Mouse (Mus musculus) neural tube, embryonic 13.5 days (tissue): ENCODE measurements around the gene Ift22. TPM values are rescaled to one million over a fixed set of nuclear protein-coding genes. Genes with fewer than 3 reads are reported as not detected.
A peak's percentile ranks its signal among the peaks of the same experiment; 100 is the strongest.

Experiments
- ATAC-seq: fragments of 200-750 bp; cut with Nextera tagmentation; 2 replicates; pipeline ENCODE4 v1.8.0; 2017; ENCODE audit warnings: low read depth, mild to moderate bottlenecking, moderate TSS enrichment, moderate library complexity
- H3K27ac ChIP-seq: fragments of 300-500 bp; sonication (generic); replicated peaks from 2 replicates; pipeline ENCODE4 v1.5.1; 2015; ENCODE audit warnings: moderate library complexity, mild to moderate bottlenecking, inconsistent platforms
- H3K27me3 ChIP-seq: fragments of 300-500 bp; sonication (generic); 2 replicates; pipeline ENCODE4 v1.6.1; 2015; ENCODE audit warnings: mild to moderate bottlenecking, inconsistent platforms
- H3K36me3 ChIP-seq: fragments of 300-500 bp; sonication (generic); 2 replicates; pipeline ENCODE4 v1.6.1; 2015; ENCODE audit warnings: mild to moderate bottlenecking, inconsistent platforms
- H3K4me1 ChIP-seq: fragments of 300-500 bp; sonication (generic); replicated peaks from 2 replicates; pipeline ENCODE4 v1.6.1; 2015; ENCODE audit warnings: inconsistent platforms
- H3K4me2 ChIP-seq: fragments of 300-500 bp; sonication (generic); 2 replicates; pipeline ENCODE4 v1.6.1; 2015; ENCODE audit warnings: inconsistent platforms, mild to moderate bottlenecking, moderate library complexity
- H3K4me3 ChIP-seq: fragments of 300-500 bp; sonication (generic); 2 replicates; pipeline ENCODE4 v1.5.1; 2015; ENCODE audit warnings: mild to moderate bottlenecking, inconsistent platforms
- H3K9ac ChIP-seq: fragments of 300-500 bp; sonication (generic); 2 replicates; pipeline ENCODE4 v1.6.1; 2015; ENCODE audit warnings: moderate library complexity, mild to moderate bottlenecking, inconsistent platforms
- H3K9me3 ChIP-seq: fragments of 300-500 bp; sonication (generic); 2 replicates; pipeline ENCODE4 v1.6.1; 2016; ENCODE audit warnings: inconsistent platforms
- WGBS: fragments of 180-500 bp; shearing (Covaris S2); methylation state at CpG from one replicate; pipeline ENCODE4 v1.1.7; 2015; 5-methylcytosine and 5-hydroxymethylcytosine counted together
- polyA plus RNA-seq: library from polyadenylated mRNA; unstranded; fragments of >200 nt; fragmentation: Nextera tagmentation; extraction: Ambion mirVana; gene quantifications from 2 replicates; pipeline ENCODE4 v1.2.1, GENCODE M21; 2015

Gene Ift22
- polyA plus RNA-seq, 1 experiment from 2014 or later, result 124 TPM

GRCm38 (mm10) chr5:136917613-136918242 lies 9.8 kb downstream of the Ift22 start:
- Histone ChIP-seq H3K4me1 (peaks cover 7% of the 10 kb centered on the region), H3K9ac (no peak overlapping the region), H3K36me3 (peaks cover 12% of the 10 kb centered on the region), H3K9me3 (no peaks in the 10 kb centered on the region), H3K27me3 (no peaks in the 10 kb centered on the region), H3K4me3 (no peak overlapping the region), H3K4me2 (no peak overlapping the region), H3K27ac (no peak overlapping the region)
- WGBS, result 95% methylated on average over 8 of the region's 8 CpGs
- ATAC-seq, result no peak

GRCm38 (mm10) chr5:136918655-136919472 lies 10.9 kb downstream of the Ift22 start:
- peak overlapping the region; percentile 77 for H3K4me2 ChIP-seq
- peak; percentile 92 for ATAC-seq
- peak overlapping the region; percentile 68; the same call in 1 of the 2 replicates for H3K27ac ChIP-seq
- H3K9ac ChIP-seq, result peak overlapping the region; percentile 78
- no peaks in the 10 kb centered on the region for H3K9me3 ChIP-seq
- H3K4me3 ChIP-seq, result peak overlapping the region; percentile 62
- peaks cover under 1% of the 10 kb centered on the region; the same call in 1 of the 2 replicates for H3K36me3 ChIP-seq
- 3% methylated on average over 38 of the region's 38 CpGs for WGBS
- no peaks in the 10 kb centered on the region for H3K27me3 ChIP-seq
- H3K4me1 ChIP-seq, result peaks cover 7% of the 10 kb centered on the region

- 25% methylated on average over 18 of the region's 18 CpGs for WGBS
- ATAC-seq, result peak; percentile 22; the same call in 1 of the 2 replicates
- no peaks in the 10 kb centered on the region for H3K9me3 ChIP-seq
- no peaks in the 10 kb centered on the region for H3K27me3 ChIP-seq
- no peaks in the 10 kb centered on the region for H3K36me3 ChIP-seq
- no peak overlapping the region for H3K27ac ChIP-seq
- H3K4me2 ChIP-seq, result peak overlapping the region; percentile 77
- H3K4me1 ChIP-seq, result peaks cover 7% of the 10 kb centered on the region
- H3K4me3 ChIP-seq, result peak overlapping the region; percentile 62
- peak overlapping the region; percentile 78 for H3K9ac ChIP-seq
Observed at GRCm38 (mm10) chr5:136919546-136920301, 11.8 kb downstream of the Ift22 start.

- Histone ChIP-seq H3K27me3 (no peaks in the 10 kb centered on the region), H3K9ac (no peak overlapping the region), H3K27ac (no peak overlapping the region), H3K36me3 (no peaks in the 10 kb centered on the region), H3K4me3 (no peak overlapping the region), H3K9me3 (no peaks in the 10 kb centered on the region), H3K4me2 (no peak overlapping the region), H3K4me1 (peaks cover 7% of the 10 kb centered on the region)
- 83% methylated on average over 9 of the region's 9 CpGs for WGBS
- ATAC-seq, result no peak
Observed at GRCm38 (mm10) chr5:136922830-136923229, 14.9 kb downstream of the Ift22 start.

- WGBS, result 78% methylated on average over 7 of the region's 7 CpGs
- H3K27me3 ChIP-seq, result no peaks in the 10 kb centered on the region
- H3K27ac ChIP-seq, result no peak overlapping the region
- no peak overlapping the region for H3K4me3 ChIP-seq
- H3K4me2 ChIP-seq, result no peak overlapping the region
- ATAC-seq, result no peak
- H3K4me1 ChIP-seq, result peaks cover 7% of the 10 kb centered on the region
- H3K36me3 ChIP-seq, result no peaks in the 10 kb centered on the region
- no peak overlapping the region for H3K9ac ChIP-seq
- no peaks in the 10 kb centered on the region for H3K9me3 ChIP-seq
Observed at GRCm38 (mm10) chr5:136923751-136924478, 16.0 kb downstream of the Ift22 start.

GRCm38 (mm10) chr5:136929073-136929472 lies 21.1 kb downstream of the Ift22 start:
- Histone ChIP-seq H3K4me3 (no peak overlapping the region), H3K27ac (no peak overlapping the region), H3K36me3 (no peaks in the 10 kb centered on the region), H3K4me1 (peaks cover 3% of the 10 kb centered on the region; the same call in 1 of the 2 replicates), H3K27me3 (no peaks in the 10 kb centered on the region), H3K9me3 (no peaks in the 10 kb centered on the region), H3K4me2 (no peak overlapping the region), H3K9ac (no peak overlapping the region)
- WGBS, result 21% methylated on average over 4 of the region's 4 CpGs
- ATAC-seq, result peak; percentile 74

GRCm38 (mm10) chr5:136931896-136932295 lies 23.9 kb downstream of the Ift22 start:
- Histone ChIP-seq H3K4me2 (no peak overlapping the region), H3K27me3 (no peaks in the 10 kb centered on the region), H3K9ac (no peak overlapping the region), H3K4me1 (peaks cover 3% of the 10 kb centered on the region; the same call in 1 of the 2 replicates), H3K9me3 (no peaks in the 10 kb centered on the region), H3K27ac (no peak overlapping the region), H3K36me3 (no peaks in the 10 kb centered on the region), H3K4me3 (no peak overlapping the region)
- ATAC-seq, result no peak
- WGBS, result 69% methylated on average over 14 of the region's 14 CpGs

GRCm38 (mm10) chr5:136932956-136933355 lies 25.0 kb downstream of the Ift22 start:
- no peak overlapping the region for H3K4me3 ChIP-seq
- no peak overlapping the region for H3K4me2 ChIP-seq
- H3K9me3 ChIP-seq, result no peaks in the 10 kb centered on the region
- no peak for ATAC-seq
- WGBS, result 89% methylated on average over 5 of the region's 5 CpGs
- H3K27ac ChIP-seq, result no peak overlapping the region
- H3K4me1 ChIP-seq, result peaks cover 3% of the 10 kb centered on the region; the same call in 1 of the 2 replicates
- H3K36me3 ChIP-seq, result no peaks in the 10 kb centered on the region
- no peaks in the 10 kb centered on the region for H3K27me3 ChIP-seq
- H3K9ac ChIP-seq, result no peak overlapping the region

GRCm38 (mm10) chr5:136933930-136934329 lies 26.0 kb downstream of the Ift22 start:
- H3K4me3 ChIP-seq, result no peak overlapping the region
- H3K27ac ChIP-seq, result no peak overlapping the region
- no peak overlapping the region for H3K9ac ChIP-seq
- H3K27me3 ChIP-seq, result no peaks in the 10 kb centered on the region
- H3K9me3 ChIP-seq, result no peaks in the 10 kb centered on the region
- WGBS, result 91% methylated on average over 6 of the region's 6 CpGs
- peaks cover 3% of the 10 kb centered on the region; the same call in 1 of the 2 replicates for H3K4me1 ChIP-seq
- no peak for ATAC-seq
- no peak overlapping the region for H3K4me2 ChIP-seq
- no peaks in the 10 kb centered on the region for H3K36me3 ChIP-seq

- H3K9ac ChIP-seq, result no peak overlapping the region
- ATAC-seq, result no peak
- H3K4me1 ChIP-seq, result no peaks in the 10 kb centered on the region
- H3K27ac ChIP-seq, result no peak overlapping the region
- no peaks in the 10 kb centered on the region for H3K27me3 ChIP-seq
- 0 out of 2 replicates have a peak, but pooled peaks cover 3% of the 10 kb centered on the region for H3K9me3 ChIP-seq
- no peak overlapping the region for H3K4me3 ChIP-seq
- no peaks in the 10 kb centered on the region for H3K36me3 ChIP-seq
- H3K4me2 ChIP-seq, result no peak overlapping the region
- WGBS, result 65% methylated on average over 7 of the region's 7 CpGs
Observed at GRCm38 (mm10) chr5:136935905-136936695, 28.1 kb downstream of the Ift22 start.

- ATAC-seq, result no peak
- Histone ChIP-seq H3K27me3 (no peaks in the 10 kb centered on the region), H3K4me1 (no peaks in the 10 kb centered on the region), H3K9me3 (0 out of 2 replicates have a peak, but pooled peaks cover 3% of the 10 kb centered on the region), H3K9ac (no peak overlapping the region), H3K36me3 (no peaks in the 10 kb centered on the region), H3K4me3 (no peak overlapping the region), H3K27ac (no peak overlapping the region), H3K4me2 (no peak overlapping the region)
- WGBS, result 86% methylated on average over 6 of the region's 6 CpGs
Observed at GRCm38 (mm10) chr5:136936750-136937149, 28.8 kb downstream of the Ift22 start.
